Mouse (Mus musculus) ovary, adult 10 weeks (tissue): ENCODE measurements around the gene Mad1l1. TPM values are rescaled to one million over a fixed set of nuclear protein-coding genes. Genes with fewer than 3 reads are reported as not detected.

Source experiments
- polyA plus RNA-seq: library from polyadenylated mRNA; stranded (reverse); fragments of 350-450 nt; fragmentation: Illumina TruSeq; extraction: RNeasy Lipid Tissue Mini Kit (QIAGEN cat#74804); gene quantifications from one replicate; pipeline ENCODE4 v1.2.3, GENCODE M21; 2014

Mad1l1 gene
- polyA plus RNA-seq = 0.54 TPM

DNA sequence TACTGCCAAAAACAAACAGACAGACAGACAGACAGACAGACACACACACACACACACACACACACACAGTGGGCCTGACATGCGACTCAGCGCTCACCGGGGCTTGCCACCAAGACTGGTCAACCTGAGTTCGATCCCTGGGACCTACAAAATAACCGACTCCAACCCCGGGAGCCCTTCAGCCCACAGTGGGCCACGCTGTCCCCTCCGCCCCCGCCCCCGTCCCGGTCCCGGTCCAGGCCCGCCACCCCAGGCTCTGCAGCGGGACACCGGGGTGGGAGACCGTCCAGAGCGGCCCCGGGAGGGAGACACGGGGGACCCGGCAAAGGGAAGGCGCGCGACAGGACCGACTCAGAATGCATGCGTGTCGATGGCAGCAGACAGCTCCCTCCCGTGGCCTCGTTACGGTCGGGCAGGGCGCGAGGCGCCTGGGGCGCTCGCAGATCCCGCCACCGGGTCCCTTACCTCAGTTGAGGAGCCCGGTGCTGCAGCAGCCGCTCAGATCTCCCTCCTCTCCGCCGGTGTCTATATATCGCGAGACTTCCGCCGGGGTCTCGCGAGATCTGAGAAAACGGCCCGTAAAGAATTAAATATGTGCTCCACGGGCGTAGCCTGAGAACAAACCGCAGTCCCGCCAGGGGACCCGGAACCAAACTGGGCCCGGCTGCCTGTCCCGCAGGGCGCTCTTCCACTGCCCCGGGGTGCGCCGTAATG lies at the start of gene Mad1l1, which contains the start of gene Nudt1:
Gene Mad1l1 (minus strand): TSS at position 511 of the 714 bp plus-strand sequence.
Gene Nudt1 (plus strand): TSS at position 615 of the 714 bp plus-strand sequence.

DNA sequence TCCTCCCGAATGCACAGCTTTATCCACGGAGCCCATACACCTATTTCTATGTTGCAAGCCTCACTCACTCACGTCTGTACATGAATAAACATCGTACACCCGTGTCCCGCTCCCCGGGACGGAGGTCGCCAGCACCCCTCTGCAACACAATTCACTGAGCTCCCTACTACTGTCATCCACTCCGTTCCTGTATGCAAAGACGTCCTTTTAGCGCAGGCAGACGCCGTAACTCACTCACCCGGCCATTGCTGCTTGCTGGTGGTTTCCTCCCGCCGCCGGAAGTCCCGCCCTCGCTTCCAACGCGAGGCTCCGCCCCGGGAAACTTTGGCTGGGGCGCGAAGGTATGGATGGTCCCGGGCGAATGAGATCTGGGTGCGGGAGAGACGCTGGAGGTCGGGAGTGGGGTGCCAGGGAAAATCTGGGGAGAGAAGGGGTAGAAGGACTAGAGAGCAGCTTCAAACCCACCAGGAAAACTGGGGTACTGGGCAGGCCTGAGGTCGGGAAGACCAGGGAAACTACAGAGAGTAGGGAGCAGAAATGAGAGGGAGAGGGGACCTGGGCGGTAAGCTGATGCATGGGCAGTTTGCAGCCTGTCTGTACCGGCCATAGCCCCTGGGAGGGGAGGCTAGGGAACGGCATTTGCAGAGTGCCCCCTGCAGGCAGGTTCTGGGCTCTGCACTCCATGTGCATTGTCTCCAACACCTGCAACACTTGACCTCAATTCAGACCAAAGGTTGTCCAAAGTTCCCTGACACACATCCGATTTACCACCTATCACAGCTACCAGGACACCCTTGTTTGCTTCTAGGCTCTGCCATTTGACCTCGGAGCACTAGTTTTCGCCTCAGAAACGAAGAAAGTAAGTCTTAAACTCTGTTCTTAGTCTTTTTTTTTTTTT lies 10.5 kb upstream of the Mad1l1 start, which contains the start of gene Mrm2:
Gene Mrm2 (minus strand): TSS at position 284 of the 898 bp plus-strand sequence.

Other genes starting within 250 kb of the Mad1l1 start
- 0.71 TPM for gene Nudt1, start 104 bp upstream of the Mad1l1 start, polyA plus RNA-seq
- gene Mrm2, start 10.3 kb upstream of the Mad1l1 start, polyA plus RNA-seq = 0.97 TPM
- gene Snx8, start 67.7 kb upstream of the Mad1l1 start, polyA plus RNA-seq = not detected
- gene Eif3b, start 97.8 kb upstream of the Mad1l1 start, polyA plus RNA-seq = 39.9 TPM
- not detected for gene Gm4869, start 124.1 kb upstream of the Mad1l1 start, polyA plus RNA-seq
- gene Chst12, start 184.0 kb upstream of the Mad1l1 start, polyA plus RNA-seq = 1.2 TPM
- not detected for gene Grifin, start 243.5 kb upstream of the Mad1l1 start, polyA plus RNA-seq